Mouse (Mus musculus) retina, adult 2 months (tissue): Measurements from ENCODE around the gene Camk2d.

ENCODE experiments used
- DNase-seq: peaks from one replicate; pipeline ENCODE4 v3.0.0-alpha.2; 2012; ENCODE audit warnings: low read depth, low spot score

Gene Camk2d

DNA sequence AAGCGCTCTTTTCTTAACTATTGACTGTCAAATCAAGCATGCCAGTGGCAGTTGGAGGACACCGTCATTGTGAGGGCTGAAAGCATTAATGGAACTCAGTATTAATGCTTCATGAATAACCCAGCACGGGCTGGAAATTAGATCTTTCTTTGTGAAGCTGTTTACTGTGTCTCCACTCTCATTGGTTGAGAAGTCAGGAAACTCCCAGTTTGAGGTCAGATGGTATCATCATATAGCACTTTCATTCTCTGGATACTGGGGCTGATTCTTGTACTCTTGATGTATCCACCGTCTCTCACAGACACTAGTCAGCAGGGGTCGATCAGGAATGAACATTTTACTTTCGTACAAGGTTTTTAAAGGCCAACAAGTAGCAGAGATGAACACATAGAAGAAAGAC lies 54.6 kb downstream of the Camk2d start:
- no peak for DNase-seq

DNA sequence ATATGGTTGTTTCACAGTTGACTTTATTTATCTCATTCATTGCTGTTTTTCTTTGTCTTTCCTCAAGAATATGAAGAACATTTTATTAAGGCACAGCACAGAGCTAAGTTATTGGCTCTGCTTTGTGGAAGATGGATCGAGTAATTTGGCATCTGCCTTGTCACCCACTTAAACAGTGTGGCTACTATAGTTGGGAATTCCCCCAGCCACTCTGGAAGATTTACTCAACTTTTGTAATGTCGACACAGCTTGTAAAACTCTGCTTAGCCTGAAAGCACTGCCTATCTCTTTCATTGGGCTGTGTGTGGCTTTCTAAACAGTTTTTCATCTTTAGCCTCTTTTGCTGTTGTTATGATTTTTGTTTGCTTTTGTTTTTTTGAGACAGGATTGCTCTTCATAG lies 56.3 kb downstream of the Camk2d start:
- no peak for DNase-seq

DNA sequence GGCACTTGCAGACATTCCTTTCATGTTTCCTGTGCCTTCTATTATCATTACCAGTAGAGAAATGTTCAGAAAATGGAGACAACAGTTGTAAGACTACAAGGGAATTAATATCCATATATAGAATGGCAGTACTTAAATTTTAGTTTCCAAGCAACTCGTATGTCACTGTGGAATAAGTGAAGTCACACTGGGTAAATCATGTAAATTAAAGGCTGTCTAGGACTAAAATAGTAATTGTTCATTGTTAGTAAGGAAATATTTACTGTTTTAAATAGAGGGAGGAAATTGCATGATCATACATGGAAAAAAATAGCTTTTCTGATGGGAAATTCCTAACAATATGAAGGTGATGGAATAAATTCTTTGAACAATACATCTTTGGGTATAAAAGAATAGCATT lies 57.0 kb downstream of the Camk2d start:
- no peak for DNase-seq

DNA sequence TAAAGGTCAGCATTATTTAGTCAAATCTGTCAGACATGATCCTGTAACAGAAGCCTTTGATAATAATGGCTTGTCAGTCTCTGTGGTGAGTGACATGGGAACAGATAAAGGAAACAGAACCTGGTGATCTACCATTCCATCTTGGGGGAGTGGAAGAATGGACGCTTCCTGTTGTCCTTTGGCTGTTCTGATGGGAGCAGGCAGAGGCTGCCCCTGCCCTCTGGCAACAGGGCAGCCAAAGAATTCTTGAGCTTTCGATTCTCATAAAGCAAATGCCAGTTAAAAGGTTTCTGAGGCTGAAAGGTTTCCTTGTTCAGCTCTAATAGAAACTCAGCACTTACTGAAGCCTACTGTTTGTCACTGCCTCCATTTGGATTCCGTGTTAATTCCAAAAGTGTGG lies 60.1 kb downstream of the Camk2d start:
- DNase-seq: no peak

DNA sequence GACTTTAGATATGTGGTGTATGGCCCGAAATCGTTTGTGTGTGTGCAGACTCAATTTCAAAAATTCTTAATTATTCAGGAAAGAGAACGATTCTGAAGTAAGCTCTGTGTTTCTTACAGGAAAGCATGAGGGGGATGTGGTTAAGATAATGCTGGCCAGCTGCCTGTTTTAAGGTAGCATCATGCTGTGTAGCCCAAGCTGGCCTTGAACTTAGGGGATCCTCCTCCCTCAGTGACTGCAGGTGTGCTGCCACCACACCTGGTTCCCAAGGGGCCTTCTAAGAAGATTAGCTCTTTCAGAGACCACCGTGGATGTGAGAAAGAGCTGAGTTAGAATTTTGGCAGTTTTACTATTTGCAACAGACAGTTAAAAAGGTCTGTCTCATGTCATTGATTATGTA lies 61.8 kb downstream of the Camk2d start:
- DNase-seq: no peak

DNA sequence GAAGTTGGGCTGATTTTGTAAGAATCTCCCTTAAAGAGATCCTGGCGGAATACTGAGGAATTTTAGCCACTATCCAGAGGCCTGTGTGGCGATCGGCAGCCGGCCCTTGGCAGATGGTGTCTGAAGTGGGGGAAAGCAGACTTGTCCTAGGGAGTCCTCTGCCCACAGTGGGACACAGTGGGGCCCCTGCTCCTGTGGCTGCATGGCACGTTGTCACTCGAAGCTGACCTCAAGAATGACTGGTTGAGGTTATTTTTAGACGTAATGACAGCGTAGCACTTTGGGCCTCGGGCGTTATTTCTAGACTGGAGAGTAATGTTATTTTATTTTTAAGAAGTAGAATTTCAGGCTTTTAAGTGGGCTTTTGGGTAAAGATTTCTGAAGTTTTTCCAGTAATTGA lies 62.7 kb downstream of the Camk2d start:
- DNase-seq: no peak

DNA sequence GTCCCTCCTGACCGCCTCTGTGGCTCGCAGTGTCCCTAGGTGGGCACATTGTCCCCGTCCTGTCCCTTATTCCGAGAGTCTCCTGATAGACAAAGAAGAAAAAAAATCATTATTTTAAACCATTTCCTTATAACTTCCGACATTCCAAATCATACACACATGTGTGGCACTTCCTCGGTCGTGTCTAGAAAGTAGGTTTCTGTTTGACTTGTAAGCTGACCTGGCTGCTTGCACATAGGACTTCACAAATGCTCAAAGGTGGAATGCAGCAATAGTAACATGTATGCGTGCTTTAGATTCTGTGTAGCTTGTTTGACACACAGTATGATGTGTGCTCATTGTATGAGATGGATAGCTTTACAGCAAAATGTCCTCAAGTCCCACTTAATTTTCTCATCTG lies 63.1 kb downstream of the Camk2d start:
- DNase-seq: no peak

DNA sequence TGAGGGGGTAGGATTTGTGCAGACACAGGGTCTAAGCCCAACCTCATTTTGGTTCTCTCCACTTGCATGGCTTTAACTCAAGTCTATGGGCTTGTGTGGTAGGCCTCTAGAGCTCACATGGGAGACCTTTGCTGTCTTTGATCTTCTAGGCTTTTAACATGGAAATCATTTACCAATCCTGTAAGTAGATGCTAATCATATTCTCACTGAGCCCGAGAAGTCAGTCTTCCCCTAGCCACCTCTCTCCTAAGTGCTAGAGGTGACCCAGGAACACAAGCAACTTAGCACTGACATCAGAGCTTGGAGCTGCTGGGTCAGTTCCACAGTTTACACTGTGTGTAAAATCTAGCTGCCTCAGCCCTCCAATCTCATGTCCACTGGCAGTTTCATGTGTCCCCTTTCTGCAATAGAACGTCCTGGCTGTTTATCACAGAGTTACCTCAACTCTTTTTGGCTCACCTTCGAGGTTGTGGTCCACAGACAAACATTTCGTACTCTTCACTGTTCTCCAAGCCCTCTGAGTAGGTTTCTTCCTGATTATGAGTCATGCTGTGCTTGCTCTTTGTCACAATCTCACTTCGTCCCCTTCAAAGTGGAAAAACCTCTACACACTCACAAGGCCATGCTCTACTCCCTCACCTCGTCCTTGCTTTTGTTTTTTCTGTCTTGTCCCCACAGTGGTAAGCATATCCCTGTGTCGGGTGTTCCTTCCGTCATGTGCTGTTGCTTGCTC lies 63.9 kb downstream of the Camk2d start:
- DNase-seq: no peak

DNA sequence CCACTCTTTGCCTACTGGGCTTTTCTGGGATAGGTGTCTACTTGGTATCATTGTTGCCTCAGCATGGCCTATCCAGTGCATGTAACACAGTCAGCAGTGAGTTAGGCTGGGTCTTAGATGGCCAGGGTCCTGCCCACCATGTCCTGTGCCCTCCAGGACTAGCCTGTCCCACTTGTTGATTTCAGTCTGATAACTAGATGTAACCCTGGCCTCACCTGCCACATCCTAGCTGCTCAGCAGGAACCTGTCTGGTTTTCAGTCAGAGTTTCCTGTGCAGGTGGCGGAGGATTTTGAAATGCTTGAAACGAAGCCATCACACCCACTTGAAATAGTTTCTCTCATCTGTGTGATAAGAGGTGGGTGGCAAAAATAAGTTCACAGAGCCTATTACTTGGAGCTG lies 64.5 kb downstream of the Camk2d start:
- DNase-seq: no peak

DNA sequence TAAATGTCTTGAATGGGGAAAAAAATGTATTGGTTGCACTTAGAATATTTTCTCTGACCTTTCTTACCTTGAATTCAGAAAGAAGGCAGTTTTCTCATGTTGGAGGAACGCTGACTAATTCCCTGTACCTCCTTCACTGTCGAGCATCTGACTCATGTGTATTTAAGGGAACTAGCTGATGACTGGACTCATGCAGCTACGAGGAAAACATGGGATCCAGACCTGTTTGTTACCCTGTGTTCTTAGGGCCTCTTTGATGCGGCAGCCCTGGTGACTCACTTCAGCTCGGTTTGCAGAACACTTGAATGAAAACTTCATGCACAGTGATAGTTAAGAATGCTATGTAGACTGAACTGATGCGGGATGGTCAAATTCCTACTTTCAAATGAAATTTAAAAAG lies 64.9 kb downstream of the Camk2d start:
- DNase-seq: no peak

DNA sequence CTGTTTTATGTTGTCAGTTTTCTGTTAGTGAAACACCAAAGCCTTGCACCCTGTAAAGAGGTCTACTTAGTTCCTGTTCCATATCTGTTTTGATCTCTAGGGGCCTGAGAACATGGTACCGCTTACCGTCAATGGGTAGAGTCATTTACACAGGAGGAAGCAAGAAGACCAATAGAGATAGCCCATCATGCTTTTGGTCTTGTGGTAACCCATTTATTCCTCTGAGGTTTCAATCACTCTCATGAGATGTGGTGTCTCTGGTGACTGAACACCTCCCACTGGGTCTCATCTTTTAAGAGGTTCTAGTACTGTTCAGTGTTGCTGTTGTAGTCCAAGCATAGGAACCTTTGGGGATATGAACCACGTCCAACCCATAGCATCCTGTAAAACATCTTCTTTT lies 65.8 kb downstream of the Camk2d start:
- DNase-seq: no peak

DNA sequence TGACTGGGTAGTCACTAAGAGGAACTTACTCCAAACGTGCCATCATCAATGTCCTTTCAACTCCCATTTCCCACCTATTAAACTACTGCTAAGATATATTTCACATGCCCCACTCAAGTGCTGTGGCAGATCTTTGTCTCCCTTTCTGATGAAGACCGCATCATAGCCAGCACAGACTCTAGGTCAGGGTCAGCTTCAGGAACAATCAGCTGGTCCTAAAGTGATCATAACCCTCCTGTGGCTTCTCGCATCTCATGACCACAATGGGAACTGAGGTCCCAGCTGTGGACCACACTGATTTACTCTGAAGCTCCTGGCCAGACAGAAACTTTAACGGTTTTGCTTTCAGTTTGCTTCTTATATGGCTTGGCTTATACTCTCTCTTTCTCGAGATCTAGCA lies 67.3 kb downstream of the Camk2d start:
- no peak for DNase-seq

DNA sequence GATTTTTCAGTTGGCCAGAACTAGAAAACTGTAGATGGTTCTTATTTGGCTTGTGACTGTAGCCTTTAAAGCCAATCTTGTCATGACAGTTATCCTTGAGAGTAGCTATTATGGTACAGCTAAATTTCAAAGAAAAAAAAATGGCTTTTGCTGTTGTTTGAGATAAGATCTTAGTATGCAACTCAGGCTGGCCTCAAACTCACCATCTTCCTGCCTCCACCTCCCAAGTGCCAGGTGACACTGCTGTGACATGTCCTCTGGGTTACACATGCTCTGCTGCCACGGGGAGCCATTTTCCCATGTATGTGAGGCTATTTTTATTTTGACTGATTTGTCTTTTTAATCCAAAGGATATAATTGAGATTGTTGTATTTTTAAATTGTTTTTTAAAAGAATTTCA lies 69.8 kb downstream of the Camk2d start:
- DNase-seq: no peak

DNA sequence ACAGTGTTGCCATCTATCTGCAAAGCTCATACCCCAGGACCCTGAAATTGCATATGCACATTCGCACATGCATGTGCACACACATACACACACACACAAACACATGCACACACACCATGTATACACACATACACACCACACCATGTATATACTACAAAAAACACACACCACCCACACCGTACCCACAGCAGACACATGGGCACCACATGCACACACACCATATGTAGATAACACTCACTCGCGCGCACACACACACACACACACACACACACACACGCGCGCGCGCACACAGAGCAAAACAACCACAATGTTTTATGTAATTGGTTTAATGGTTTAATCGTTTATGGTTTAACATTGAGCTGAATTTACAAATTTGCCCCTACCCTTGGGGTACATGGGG lies 70.9 kb downstream of the Camk2d start:
- no peak for DNase-seq

DNA sequence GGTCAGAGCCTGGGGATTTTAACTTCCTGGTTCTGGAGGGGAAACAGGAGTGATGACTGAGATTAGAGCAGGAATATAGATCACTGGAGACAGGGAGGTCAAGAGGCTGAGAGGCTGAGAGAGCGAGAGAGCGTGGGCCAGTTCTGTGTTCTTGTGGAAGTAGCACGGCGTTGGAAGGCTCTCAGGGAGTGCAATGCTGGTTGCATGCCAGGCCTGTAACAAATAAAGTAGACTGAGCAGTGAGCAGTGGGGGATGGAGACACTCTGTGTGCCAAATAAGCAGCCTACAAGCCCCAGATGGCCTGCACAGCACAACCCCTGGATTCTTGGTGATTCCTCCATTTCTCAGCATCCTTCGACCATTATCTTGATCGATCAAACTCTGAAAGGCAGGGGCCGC lies 71.3 kb downstream of the Camk2d start:
- DNase-seq: no peak

DNA sequence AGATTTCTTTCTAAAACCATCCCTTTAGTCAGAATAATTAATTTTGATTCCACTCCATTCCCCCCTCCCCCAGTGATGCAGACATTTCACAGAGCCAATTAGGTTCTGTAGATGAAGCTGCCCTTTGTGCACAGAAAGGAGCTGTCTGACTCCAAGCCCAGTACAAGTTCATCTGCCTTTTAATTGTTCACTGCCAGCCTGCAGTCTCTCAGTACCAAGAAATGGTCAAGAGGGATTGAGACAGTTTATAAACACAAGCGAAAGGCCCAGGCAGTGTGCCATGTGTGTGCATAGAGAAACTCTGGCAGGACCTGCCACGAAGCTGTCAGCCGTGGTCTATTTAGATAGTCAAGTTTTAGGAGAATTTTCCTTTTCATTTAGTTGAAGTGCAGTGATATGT lies 72.0 kb downstream of the Camk2d start:
- no peak for DNase-seq

DNA sequence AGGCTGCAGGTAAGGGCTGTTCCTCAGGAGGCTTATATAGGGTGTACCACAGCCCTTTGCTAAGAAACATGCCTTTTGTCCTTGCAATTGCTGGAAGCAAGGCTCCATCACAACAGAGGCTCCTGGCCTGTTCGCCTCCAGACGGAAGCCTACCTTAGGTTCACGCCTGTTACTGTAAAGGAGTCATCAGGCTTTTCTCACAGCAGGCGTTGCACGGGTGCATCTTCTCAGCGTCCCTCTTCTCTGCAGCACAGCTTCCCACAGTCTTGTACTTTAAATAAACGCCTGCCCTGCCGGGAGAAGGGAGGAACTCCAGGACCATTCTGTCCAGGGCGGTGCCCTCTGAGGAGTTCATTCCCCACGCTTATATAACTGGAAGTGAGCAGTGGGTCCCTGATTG lies 72.6 kb downstream of the Camk2d start:
- no peak for DNase-seq

DNA sequence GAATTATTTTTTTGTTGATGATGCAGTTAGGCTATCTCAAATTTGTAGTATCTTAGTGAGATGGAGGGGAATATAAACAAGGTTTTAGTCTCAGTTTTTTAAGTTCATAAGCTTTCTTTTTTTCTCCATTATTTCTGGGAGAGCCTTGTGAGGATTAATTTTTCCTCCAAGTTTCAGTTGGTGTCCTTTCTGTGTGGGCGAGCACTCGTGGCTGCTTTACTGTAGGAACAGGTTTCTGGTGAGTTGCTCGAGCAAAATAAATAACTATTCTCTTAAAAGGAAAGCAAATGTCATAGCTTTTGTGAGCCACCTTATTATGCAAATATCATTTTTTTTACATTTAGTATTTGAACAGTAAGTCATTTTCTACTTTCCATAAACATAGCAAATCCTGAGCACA lies 74.3 kb downstream of the Camk2d start:
- no peak for DNase-seq

DNA sequence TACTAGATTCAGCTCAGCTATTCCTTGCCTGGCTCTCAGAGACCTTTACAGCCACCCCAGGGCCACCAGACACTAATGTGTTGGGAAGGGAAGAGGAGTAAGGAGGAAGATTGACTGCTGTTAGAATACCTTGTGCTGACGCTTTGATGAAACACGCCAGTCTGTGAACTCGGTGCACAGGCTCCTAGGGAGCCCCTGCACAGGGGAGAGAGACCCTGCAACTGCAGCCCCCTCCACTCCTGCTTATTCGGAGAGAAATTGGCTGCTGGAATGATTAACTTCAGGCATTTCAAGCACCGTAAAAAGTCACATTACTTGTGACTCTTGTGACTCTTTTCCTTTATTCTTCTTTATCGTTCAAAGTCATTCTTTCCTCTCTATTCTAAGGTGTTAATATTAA lies 75.2 kb downstream of the Camk2d start:
- no peak for DNase-seq

DNA sequence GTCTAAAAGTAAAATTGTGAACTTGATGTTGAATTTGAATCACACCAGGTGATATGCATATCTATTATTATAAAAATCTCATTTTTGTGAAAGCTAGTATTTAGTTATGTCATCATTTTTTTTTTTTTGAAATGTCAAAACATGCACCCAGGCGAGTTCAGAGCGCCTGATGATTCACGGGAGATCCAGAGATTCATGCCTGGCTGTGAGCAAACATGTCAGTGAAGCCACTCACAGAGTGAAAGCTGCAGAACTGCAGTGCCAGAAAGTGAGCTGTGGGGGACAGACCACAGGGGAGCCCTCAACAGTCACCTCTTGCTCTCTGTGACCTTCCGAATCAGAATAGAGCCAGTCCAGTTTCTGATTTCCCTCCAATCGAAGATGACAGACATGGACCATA lies 84.9 kb downstream of the Camk2d start:
- DNase-seq: no peak

DNA sequence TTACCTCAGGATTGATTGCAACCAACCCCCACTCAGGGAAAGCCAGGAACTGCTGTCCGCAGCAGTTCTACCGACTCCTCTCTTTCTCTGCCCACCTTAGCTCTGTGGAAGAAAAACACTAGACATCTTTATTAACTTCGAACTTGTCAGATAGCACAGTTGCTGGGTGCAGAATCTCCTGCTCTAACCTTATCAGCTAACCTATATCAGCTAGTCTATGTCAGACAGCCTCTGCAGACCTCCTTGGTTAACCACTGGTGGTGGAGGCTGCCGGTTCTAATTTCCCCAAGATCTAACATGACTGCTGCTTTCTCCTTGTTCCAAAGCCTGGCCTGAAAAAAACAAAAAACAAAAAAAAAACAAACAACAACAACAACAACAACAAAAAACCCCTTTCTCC lies 85.9 kb downstream of the Camk2d start:
- DNase-seq: no peak

DNA sequence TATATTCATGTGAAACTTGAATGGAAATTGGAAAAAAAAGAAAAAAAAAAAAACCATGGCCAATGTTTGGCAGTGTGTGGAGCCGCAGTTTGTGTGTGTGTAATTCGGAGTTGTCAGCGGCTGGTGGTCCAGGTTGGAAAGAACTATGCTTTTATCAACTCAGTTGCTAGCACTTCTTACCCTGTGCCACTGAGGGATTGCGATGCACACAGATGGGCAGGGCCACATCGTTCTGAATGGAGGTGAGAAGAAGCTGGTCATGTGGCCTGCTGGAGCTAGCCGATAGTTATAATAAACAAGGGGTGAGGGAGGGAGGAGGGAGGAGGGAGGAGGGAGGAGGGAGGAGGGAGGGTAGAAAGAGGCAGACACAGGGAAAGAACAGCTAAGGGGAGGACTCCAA lies 89.3 kb downstream of the Camk2d start:
- DNase-seq: no peak

DNA sequence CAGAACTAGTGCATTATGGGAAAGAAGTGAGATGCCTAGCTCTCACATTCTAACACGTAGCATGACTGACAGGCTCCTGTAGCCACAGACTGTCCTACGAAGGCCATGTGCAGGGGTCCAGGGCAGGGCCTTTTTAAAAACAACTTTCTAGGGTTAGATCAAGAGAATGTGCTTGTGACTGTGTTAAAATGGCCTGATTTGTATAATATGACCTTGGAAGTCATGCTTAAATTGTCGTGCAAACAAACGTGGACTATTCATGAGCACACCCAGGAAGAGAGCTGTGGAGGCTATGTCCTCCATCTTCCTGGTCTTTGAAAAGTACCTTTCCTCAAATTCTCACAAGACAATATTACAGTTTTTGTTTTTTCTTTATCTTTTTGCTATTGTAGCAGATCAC lies 91.0 kb downstream of the Camk2d start:
- DNase-seq: no peak

DNA sequence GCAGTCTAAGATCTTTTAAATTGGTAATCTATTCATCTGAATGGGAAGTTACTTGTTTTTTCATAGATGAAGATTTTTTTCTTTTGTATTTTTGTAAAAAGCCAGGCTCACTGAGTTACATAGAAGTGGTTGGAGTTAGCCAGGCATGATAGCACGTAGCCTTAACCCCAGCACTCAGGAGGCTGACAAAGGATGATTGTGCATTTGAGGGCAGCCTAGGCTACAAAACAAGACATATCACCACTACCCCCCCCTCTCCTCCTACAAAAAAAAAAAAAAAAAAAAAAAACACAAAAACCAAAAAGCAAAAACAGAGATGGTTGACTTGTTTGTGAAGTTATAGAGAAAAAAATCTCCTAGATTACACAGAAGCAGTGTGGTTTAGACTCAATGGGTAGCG lies 92.4 kb downstream of the Camk2d start:
- no peak for DNase-seq
